Comparison of ENCODE assay signal across 10 mouse cellular contexts in genomic region chr10:70368685-70369084, GRCm38 (mm10).
DNase-seq lines count a peak whose midpoint lies in the region; ATAC-seq and TF ChIP-seq lines count a peak whose summit lies in the region.
"Had no signal": no experiment of that assay in that cellular context is flagged by ENCODE, and none has a peak within 500 bp of the region (broad histone marks: within the 10 kb centered on the region; RNA-seq: fewer than 3 reads in every experiment).

No protein-coding gene starts in this region.

- DNase-seq in adrenal gland, adult 8-10 months, result peak; percentile 67
- peak; percentile 65 for DNase-seq in embryonic facial prominence, embryonic 11.5 days (ENCODE audit: low spot score)
- DNase-seq in layer of hippocampus, postnatal 14 days (ENCODE audit: low spot score in 2 of 2), result peak; percentile 56 to 76
- DNase-seq in stomach, postnatal 0 days (ENCODE audit: low spot score), result peak; percentile 40
- no peak for DNase-seq in thymus, adult 18-20 months

- H3K9me3 ChIP-seq in ES-Bruce4 (replicated peaks; ENCODE audit: control insufficient read depth, insufficient read depth, low read length, poor library complexity, severe bottlenecking), result no peaks in the 10 kb centered on the region
- no peaks in the 10 kb centered on the region for H3K9me3 ChIP-seq in embryonic facial prominence, embryonic 11.5 days (replicated peaks; ENCODE audit: control insufficient read depth, low read length)
- no peaks in the 10 kb centered on the region for H3K9me3 ChIP-seq in heart, embryonic 16.5 days (replicated peaks; ENCODE audit: control insufficient read depth, low read length)
- no peaks in the 10 kb centered on the region for H3K9me3 ChIP-seq in midbrain, embryonic 12.5 days
- H3K9me3 ChIP-seq in stomach, postnatal 0 days (ENCODE audit: control insufficient read depth, low read length), result no peaks in the 10 kb centered on the region
- H3K9me3 ChIP-seq: embryonic facial prominence, embryonic 13.5 days had no signal

- no peak for ATAC-seq in embryonic facial prominence, embryonic 11.5 days (replicated peaks; ENCODE audit: insufficient number of reproducible peaks, low FRiP score, low TSS enrichment, low read depth)
- peak; percentile 58; the same call in 1 of the 2 replicates for ATAC-seq in heart, embryonic 16.5 days (replicated peaks; ENCODE audit: extremely low read depth, insufficient read depth, low FRiP score)
- ATAC-seq in midbrain, embryonic 12.5 days (ENCODE audit: low FRiP score, low read depth), result peak; percentile 65
- ATAC-seq in stomach, postnatal 0 days (ENCODE audit: low FRiP score, low TSS enrichment), result no peak

- H3K4me3 ChIP-seq in ES-Bruce4 (ENCODE audit: low read depth, low read length), result no peak overlapping the region
- H3K4me3 ChIP-seq in embryonic facial prominence, embryonic 11.5 days (ENCODE audit: low read depth, low read length), result no peak overlapping the region
- H3K4me3 ChIP-seq in heart, embryonic 16.5 days (ENCODE audit: low read length), result no peak overlapping the region
- no peak overlapping the region for H3K4me3 ChIP-seq in midbrain, embryonic 12.5 days
- no peak overlapping the region for H3K4me3 ChIP-seq in stomach, postnatal 0 days (ENCODE audit: low read depth, low read length)
- H3K4me3 ChIP-seq: embryonic facial prominence, embryonic 13.5 days; myocyte had no signal

- no peak overlapping the region for H3K4me2 ChIP-seq in embryonic facial prominence, embryonic 11.5 days (ENCODE audit: low read depth, low read length)
- no peak overlapping the region for H3K4me2 ChIP-seq in heart, embryonic 16.5 days (ENCODE audit: low read depth, low read length)
- no peak overlapping the region for H3K4me2 ChIP-seq in midbrain, embryonic 12.5 days (replicated peaks)
- H3K4me2 ChIP-seq in stomach, postnatal 0 days (replicated peaks; ENCODE audit: low read depth), result no peak overlapping the region
- H3K4me2 ChIP-seq: embryonic facial prominence, embryonic 13.5 days had no signal

- peak; percentile 74 for TF ChIP-seq CTCF in ES-Bruce4 (IDR thresholded peaks at IDR 0.05; ENCODE audit: low read depth, low read length)
- peak; percentile 79 for TF ChIP-seq CTCF in stomach, postnatal 0 days (IDR thresholded peaks at IDR 0.05; ENCODE audit: low read depth)

- H3K9ac ChIP-seq in ES-Bruce4 (ENCODE audit: low read depth, poor library complexity, severe bottlenecking), result peak overlapping the region; percentile 5; the same call in 1 of the 2 replicates
- H3K9ac ChIP-seq in embryonic facial prominence, embryonic 11.5 days (replicated peaks; ENCODE audit: low read length), result no peak overlapping the region
- H3K9ac ChIP-seq in heart, embryonic 16.5 days (ENCODE audit: low read length), result no peak overlapping the region
- H3K9ac ChIP-seq in midbrain, embryonic 12.5 days (replicated peaks), result no peak overlapping the region
- H3K9ac ChIP-seq in stomach, postnatal 0 days (ENCODE audit: low read length), result no peak overlapping the region
- H3K9ac ChIP-seq: embryonic facial prominence, embryonic 13.5 days had no signal

- peak overlapping the region; percentile 95 for H3K27ac ChIP-seq in ES-Bruce4 (ENCODE audit: insufficient read depth, low read length)
- no peak overlapping the region for H3K27ac ChIP-seq in embryonic facial prominence, embryonic 11.5 days (replicated peaks; ENCODE audit: low read depth, low read length)
- no peak overlapping the region for H3K27ac ChIP-seq in heart, embryonic 16.5 days (ENCODE audit: low read length)
- H3K27ac ChIP-seq in midbrain, embryonic 12.5 days (replicated peaks), result no peak overlapping the region
- H3K27ac ChIP-seq in stomach, postnatal 0 days (replicated peaks), result no peak overlapping the region
- H3K27ac ChIP-seq: embryonic facial prominence, embryonic 13.5 days had no signal

- WGBS in embryonic facial prominence, embryonic 11.5 days, result 20% methylated on average over 7 of the region's 7 CpGs
- WGBS in heart, embryonic 16.5 days, result 27% methylated on average over 7 of the region's 7 CpGs
- 22% methylated on average over 7 of the region's 7 CpGs for WGBS in midbrain, embryonic 12.5 days
- 35% methylated on average over 7 of the region's 7 CpGs for WGBS in stomach, postnatal 0 days

- peak; percentile 60; the same call in 1 of the 2 replicates for TF ChIP-seq EP300 in ES-Bruce4 (IDR thresholded peaks at IDR 0.05; ENCODE audit: insufficient read depth, low read depth, low read length)
- no peak for TF ChIP-seq EP300 in stomach, postnatal 0 days (optimal IDR thresholded peaks at IDR 0.05)

- H3K36me3 ChIP-seq in ES-Bruce4 (ENCODE audit: control insufficient read depth, insufficient read depth, low read length, poor library complexity, severe bottlenecking), result no peaks in the 10 kb centered on the region
- H3K36me3 ChIP-seq in embryonic facial prominence, embryonic 11.5 days (replicated peaks; ENCODE audit: control insufficient read depth, insufficient read depth, low read depth, low read length), result no peaks in the 10 kb centered on the region
- no peaks in the 10 kb centered on the region for H3K36me3 ChIP-seq in heart, embryonic 16.5 days (ENCODE audit: control insufficient read depth, insufficient read depth)
- no peaks in the 10 kb centered on the region for H3K36me3 ChIP-seq in midbrain, embryonic 12.5 days
- H3K36me3 ChIP-seq in stomach, postnatal 0 days (ENCODE audit: control insufficient read depth, insufficient read depth, low read length), result no peaks in the 10 kb centered on the region
- H3K36me3 ChIP-seq: embryonic facial prominence, embryonic 13.5 days had no signal

- H3K4me1 ChIP-seq in ES-Bruce4 (ENCODE audit: control insufficient read depth, insufficient read depth, low read length), result peaks cover 6% of the 10 kb centered on the region
- no peaks in the 10 kb centered on the region for H3K4me1 ChIP-seq in embryonic facial prominence, embryonic 11.5 days (ENCODE audit: control insufficient read depth, insufficient read depth, low read length)
- H3K4me1 ChIP-seq in heart, embryonic 16.5 days (ENCODE audit: control insufficient read depth, insufficient read depth, low read length), result no peaks in the 10 kb centered on the region
- H3K4me1 ChIP-seq in midbrain, embryonic 12.5 days, result peaks cover 3% of the 10 kb centered on the region; the same call in 1 of the 2 replicates
- no peaks in the 10 kb centered on the region for H3K4me1 ChIP-seq in stomach, postnatal 0 days (replicated peaks; ENCODE audit: control insufficient read depth, insufficient read depth)

- no peaks in the 10 kb centered on the region for H3K27me3 ChIP-seq in ES-Bruce4 (ENCODE audit: control insufficient read depth, insufficient read depth, low read length, poor library complexity, severe bottlenecking)
- H3K27me3 ChIP-seq in embryonic facial prominence, embryonic 11.5 days (ENCODE audit: control insufficient read depth, insufficient read depth, low read length), result no peaks in the 10 kb centered on the region
- no peaks in the 10 kb centered on the region for H3K27me3 ChIP-seq in heart, embryonic 16.5 days (ENCODE audit: control insufficient read depth, insufficient read depth, low read length)
- H3K27me3 ChIP-seq in midbrain, embryonic 12.5 days, result no peaks in the 10 kb centered on the region; the same call in 1 of the 2 replicates
- no peaks in the 10 kb centered on the region for H3K27me3 ChIP-seq in stomach, postnatal 0 days (ENCODE audit: control insufficient read depth, insufficient read depth, low read length)
- H3K27me3 ChIP-seq: embryonic facial prominence, embryonic 13.5 days had no signal

- no peak for TF ChIP-seq POLR2A in ES-Bruce4 (IDR thresholded peaks at IDR 0.05; ENCODE audit: insufficient read depth, low read length)

Comparison
In these comparisons a context has a peak if more than half of its experiments do, and no peak if none do; other contexts are left out.
1. DNase-seq: peak in adrenal gland, adult 8-10 months (single experiment), embryonic facial prominence, embryonic 11.5 days (single experiment), layer of hippocampus, postnatal 14 days (2 of 2) and stomach, postnatal 0 days (single experiment); none in thymus, adult 18-20 months (0 of 2).
2. ATAC-seq: peak in heart, embryonic 16.5 days (single experiment) and midbrain, embryonic 12.5 days (single experiment); none in embryonic facial prominence, embryonic 11.5 days (single experiment) and stomach, postnatal 0 days (single experiment).